Mouse (Mus musculus) intestine, embryonic 14.5 days (tissue): Measurements from ENCODE around the gene Mea1. TPM values are rescaled to one million over a fixed set of nuclear protein-coding genes. Genes with fewer than 3 reads are reported as not detected.

Experiments
- ATAC-seq: fragments of 200-750 bp; cut with Nextera tagmentation; replicated peaks from 2 replicates; pipeline ENCODE4 v1.8.0; 2017; ENCODE audit warnings: low read depth, moderate number of reproducible peaks, moderate TSS enrichment, moderate library complexity; ENCODE audit not compliant: low FRiP score, low TSS enrichment
- DNase-seq: peaks from one replicate; pipeline ENCODE4 v3.0.0-alpha.2; 2018; ENCODE audit warnings: low spot score
- H3K27ac ChIP-seq: fragments of 300-500 bp; sonication (generic); 2 replicates; pipeline ENCODE4 v1.5.1; 2014; ENCODE audit warnings: low read depth, mild to moderate bottlenecking, control low read depth
- H3K27me3 ChIP-seq: fragments of 300-500 bp; sonication (generic); replicated peaks from 2 replicates; pipeline ENCODE4 v1.6.1; 2014; ENCODE audit warnings: low read length, control low read depth; ENCODE audit not compliant: control insufficient read depth, insufficient read depth
- H3K36me3 ChIP-seq: fragments of 300-500 bp; sonication (generic); 2 replicates; pipeline ENCODE4 v1.6.1; 2014; ENCODE audit warnings: low read length, control low read depth; ENCODE audit not compliant: control insufficient read depth, insufficient read depth
- H3K4me1 ChIP-seq: fragments of 300-500 bp; sonication (generic); replicated peaks from 2 replicates; pipeline ENCODE4 v1.6.1; 2014; ENCODE audit warnings: low read length, control low read depth, mixed read lengths; ENCODE audit not compliant: control insufficient read depth, insufficient read depth
- H3K4me2 ChIP-seq: fragments of 300-500 bp; sonication (generic); 2 replicates; pipeline ENCODE4 v1.6.1; 2014; ENCODE audit warnings: low read length
- H3K4me3 ChIP-seq: fragments of 300-500 bp; sonication (generic); 2 replicates; pipeline ENCODE4 v1.5.1; 2014; ENCODE audit warnings: low read depth, low read length, control low read depth, mixed read lengths
- H3K9ac ChIP-seq: fragments of 300-500 bp; sonication (generic); 2 replicates; pipeline ENCODE4 v1.6.1; 2014; ENCODE audit warnings: mild to moderate bottlenecking, low read length
- H3K9me3 ChIP-seq: fragments of 300-500 bp; sonication (generic); 2 replicates; pipeline ENCODE4 v1.6.1; 2016; ENCODE audit warnings: low read length, control low read depth; ENCODE audit not compliant: control insufficient read depth
- WGBS: fragments of 180-500 bp; shearing (Covaris S2); extraction: QIAGEN DNeasy Blood & Tissue Kit; methylation state at CpG from one replicate; pipeline ENCODE4 v1.1.7; 2014; 5-methylcytosine and 5-hydroxymethylcytosine counted together
- polyA plus RNA-seq: library from polyadenylated mRNA; unstranded; fragments of >200 nt; fragmentation: Nextera tagmentation; extraction: Ambion mirVana; gene quantifications from 2 replicates; pipeline ENCODE4 v1.2.1, GENCODE M21; 2014

Mea1 gene
- polyA plus RNA-seq, 1 experiment from 2014 or later: 156 TPM

DNA sequence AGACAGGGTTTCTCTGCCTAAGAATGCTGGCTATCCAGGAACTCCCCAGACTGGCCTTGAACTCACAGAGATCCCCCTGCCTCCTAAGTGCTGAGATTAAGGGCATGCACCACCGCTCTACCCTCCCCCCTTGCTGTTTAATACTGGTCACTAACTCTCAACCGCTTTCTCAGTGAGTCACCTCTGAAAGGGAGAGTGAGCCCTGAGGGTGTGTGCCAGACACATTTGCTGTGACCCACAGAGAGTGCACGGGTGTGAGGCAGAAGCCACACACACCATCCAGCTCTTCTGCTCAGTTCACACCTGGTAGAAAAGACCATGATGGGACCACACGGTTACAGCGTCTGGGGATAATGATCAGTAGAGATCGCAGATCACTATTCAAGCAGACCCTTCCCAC lies 19.9 kb downstream of the Mea1 start:
- Histone ChIP-seq H3K9ac (no peak overlapping the region), H3K4me2 (no peak overlapping the region), H3K9me3 (no peaks in the 10 kb centered on the region), H3K27ac (no peak overlapping the region), H3K27me3 (no peaks in the 10 kb centered on the region), H3K36me3 (peaks cover 21% of the 10 kb centered on the region; the same call in 1 of the 2 replicates), H3K4me1 (peaks cover 12% of the 10 kb centered on the region), H3K4me3 (no peak overlapping the region)
- 83% methylated on average over 6 of the region's 6 CpGs for WGBS
- ATAC-seq (no peak), DNase-seq (no peak)

DNA sequence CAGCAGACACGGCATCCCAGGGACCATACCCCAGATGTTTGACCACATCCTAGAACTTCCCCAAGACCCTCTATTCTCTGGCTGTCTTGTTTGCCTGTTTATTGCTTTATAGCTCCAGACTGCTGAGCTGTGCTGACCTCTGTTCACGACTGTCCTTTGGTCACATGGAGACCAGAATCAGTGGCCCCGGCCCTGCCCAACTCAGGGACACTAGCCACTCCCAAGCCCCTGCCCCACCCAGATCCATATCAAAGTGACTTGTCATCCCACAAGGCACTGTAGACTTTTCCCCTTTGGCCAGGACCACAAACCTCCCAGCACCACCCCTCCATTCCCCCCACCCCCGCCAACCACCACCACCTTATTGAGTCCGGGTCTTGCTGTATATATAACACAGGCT lies 20.7 kb downstream of the Mea1 start:
- DNase-seq (no peak), ATAC-seq (no peak)
- Histone ChIP-seq H3K36me3 (peaks cover 21% of the 10 kb centered on the region; the same call in 1 of the 2 replicates), H3K27ac (no peak overlapping the region), H3K4me2 (no peak overlapping the region), H3K4me1 (peaks cover 16% of the 10 kb centered on the region), H3K27me3 (no peaks in the 10 kb centered on the region), H3K9me3 (no peaks in the 10 kb centered on the region), H3K9ac (no peak overlapping the region), H3K4me3 (no peak overlapping the region)
- 57% methylated on average over 5 of the region's 5 CpGs for WGBS

DNA sequence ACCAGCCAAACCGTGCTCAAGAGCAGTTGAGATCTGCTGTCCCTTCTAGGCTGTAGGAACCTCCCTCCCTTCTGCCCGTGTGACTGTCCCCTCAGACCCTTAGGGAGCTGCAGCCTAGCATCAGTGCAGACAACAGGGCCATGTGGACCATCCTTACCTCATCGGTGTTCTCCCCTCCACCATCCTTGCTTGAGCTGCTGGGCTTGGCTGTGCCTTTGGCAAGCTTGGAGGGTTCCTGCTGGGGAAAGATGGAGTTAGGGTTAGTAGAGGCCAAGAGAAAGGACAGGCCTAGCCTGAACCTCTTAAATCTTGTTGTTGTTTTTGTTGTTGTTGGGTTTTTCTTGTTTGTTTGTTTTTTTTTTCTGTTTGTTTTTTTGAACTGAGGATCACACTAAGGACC lies 21.3 kb downstream of the Mea1 start:
- Histone ChIP-seq H3K9me3 (no peaks in the 10 kb centered on the region), H3K4me2 (no peak overlapping the region), H3K4me3 (no peak overlapping the region), H3K4me1 (peaks cover 16% of the 10 kb centered on the region), H3K27ac (no peak overlapping the region), H3K9ac (no peak overlapping the region), H3K36me3 (peaks cover 21% of the 10 kb centered on the region; the same call in 1 of the 2 replicates), H3K27me3 (no peaks in the 10 kb centered on the region)
- no peak for ATAC-seq
- 92% methylated on average over 3 of the region's 3 CpGs for WGBS
- no peak for DNase-seq

DNA sequence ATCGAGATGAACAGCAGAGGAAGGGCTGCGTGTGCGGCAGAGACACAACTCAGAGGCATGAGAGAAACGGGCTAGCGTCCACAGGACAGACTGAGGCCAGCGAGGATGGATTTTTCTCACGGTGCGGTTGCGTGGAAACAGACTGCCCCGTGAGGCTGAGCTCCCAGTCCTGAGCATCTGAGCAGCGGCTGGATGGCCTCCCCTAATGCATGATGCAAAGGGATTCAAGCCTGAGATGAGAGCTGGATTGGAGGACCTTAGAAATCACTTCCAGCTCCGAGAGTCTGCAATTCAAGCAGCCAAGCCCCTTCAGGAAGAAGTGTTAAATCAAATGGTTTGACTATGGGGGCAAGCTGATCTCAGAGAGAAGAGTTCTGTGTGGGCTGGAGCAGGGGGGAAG lies 22.9 kb downstream of the Mea1 start:
- DNase-seq: no peak
- H3K36me3 ChIP-seq: peaks cover 18% of the 10 kb centered on the region; the same call in 1 of the 2 replicates
- H3K4me2 ChIP-seq: no peak overlapping the region
- 0 out of 2 replicates have a peak overlapping the region, but pooled peaks have one; percentile 13 for H3K9ac ChIP-seq
- no peaks in the 10 kb centered on the region for H3K27me3 ChIP-seq
- no peaks in the 10 kb centered on the region for H3K9me3 ChIP-seq
- H3K4me1 ChIP-seq: peaks cover 20% of the 10 kb centered on the region
- no peak overlapping the region for H3K4me3 ChIP-seq
- ATAC-seq: no peak
- WGBS: 75% methylated on average over 12 of the region's 12 CpGs
- H3K27ac ChIP-seq: no peak overlapping the region

DNA sequence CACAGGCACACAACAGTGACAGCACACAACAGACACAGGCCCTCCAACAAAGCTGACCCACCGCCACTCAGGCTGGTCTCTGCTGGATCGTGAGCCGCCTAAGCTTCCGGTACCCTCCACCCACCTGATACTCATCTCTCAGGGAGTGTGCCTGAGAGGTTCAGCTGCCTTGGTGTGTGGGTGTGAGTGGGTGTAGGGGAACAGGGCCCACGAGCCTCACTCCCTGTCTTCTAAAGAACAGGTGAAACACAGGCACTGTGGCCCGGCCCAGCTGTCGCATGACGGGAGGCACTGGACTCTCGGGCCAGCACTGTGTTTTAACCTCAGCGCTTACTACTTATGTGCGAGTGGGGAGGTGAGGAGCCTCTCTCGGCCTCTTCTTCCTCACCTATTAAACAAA lies 23.5 kb downstream of the Mea1 start:
- no peak overlapping the region for H3K4me2 ChIP-seq
- H3K27me3 ChIP-seq: no peaks in the 10 kb centered on the region
- H3K9ac ChIP-seq: no peak overlapping the region
- 88% methylated on average over 12 of the region's 12 CpGs for WGBS
- no peak overlapping the region for H3K4me3 ChIP-seq
- no peak overlapping the region for H3K27ac ChIP-seq
- peaks cover 18% of the 10 kb centered on the region; the same call in 1 of the 2 replicates for H3K36me3 ChIP-seq
- ATAC-seq (no peak), DNase-seq (no peak)
- no peaks in the 10 kb centered on the region for H3K9me3 ChIP-seq
- peaks cover 20% of the 10 kb centered on the region for H3K4me1 ChIP-seq

DNA sequence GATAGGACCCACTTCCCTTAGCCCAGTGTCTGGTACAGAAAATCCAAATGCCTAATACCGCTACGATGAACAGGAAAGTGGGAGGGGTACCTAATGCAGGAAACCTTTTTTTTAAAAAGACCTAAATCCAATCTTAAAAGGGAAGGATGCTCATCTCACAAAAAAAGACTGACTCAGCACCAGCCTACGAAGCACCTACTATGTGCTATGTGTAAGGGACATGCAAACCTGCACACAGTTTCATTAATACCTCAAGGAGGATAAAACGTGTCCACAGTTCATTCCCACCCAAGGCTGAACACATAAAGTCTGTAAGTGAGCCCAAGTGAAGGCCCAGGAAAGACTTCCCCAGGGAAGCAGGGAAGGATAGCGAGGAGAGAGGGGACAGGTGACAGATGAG lies 23.9 kb downstream of the Mea1 start:
- Histone ChIP-seq H3K36me3 (peaks cover 18% of the 10 kb centered on the region; the same call in 1 of the 2 replicates), H3K9ac (no peak overlapping the region), H3K27ac (no peak overlapping the region), H3K27me3 (no peaks in the 10 kb centered on the region), H3K9me3 (no peaks in the 10 kb centered on the region), H3K4me1 (peaks cover 20% of the 10 kb centered on the region), H3K4me2 (0 out of 2 replicates have a peak overlapping the region, but pooled peaks have one; percentile 60), H3K4me3 (no peak overlapping the region)
- 85% methylated on average over 5 of the region's 5 CpGs for WGBS
- no peak for DNase-seq
- no peak for ATAC-seq

DNA sequence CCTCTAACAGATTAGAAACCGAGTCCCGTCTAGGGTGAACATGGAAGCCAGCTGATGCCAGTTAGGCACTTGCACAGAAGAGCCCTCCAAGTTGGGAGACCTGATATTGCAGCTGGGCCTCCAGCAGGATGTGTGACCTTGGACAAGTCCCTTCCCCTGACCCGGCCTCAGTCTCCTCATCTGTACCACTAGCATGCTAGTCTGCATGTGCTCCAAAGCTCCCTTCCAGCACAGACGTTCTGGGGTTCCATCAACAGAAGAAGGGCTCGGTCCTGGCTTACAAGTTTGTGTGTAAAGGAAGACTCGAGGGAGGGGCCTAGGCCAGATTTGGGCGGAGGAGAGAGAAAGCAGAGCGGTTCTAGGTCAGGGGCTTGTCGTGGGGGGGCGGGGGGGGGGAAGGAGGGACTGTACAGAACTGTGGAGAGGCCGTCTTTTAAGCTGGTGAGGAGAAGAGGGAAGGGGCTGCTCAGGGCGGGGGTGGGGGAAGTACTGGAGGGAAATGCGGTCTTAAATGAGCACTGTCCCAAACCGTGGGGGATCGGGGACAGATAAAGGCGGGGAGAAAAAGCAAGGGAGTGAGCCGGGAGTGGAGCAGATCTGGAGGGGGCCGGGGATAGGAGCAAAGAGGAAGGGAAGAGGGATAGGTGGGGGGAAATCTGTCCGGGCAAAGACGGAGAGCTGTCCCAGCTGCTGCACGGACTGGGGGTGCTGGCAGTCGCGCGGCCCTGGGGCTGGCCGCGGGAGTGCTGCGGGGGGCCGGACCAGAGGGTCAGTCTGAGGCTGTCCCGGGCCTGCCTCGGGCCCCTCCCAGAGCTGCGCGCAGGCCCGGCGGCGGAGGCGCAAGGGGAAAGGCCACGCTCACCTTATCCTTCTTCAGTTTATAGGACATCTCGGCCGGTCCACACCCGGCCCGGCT lies 25.6 kb downstream of the Mea1 start:
- WGBS: 4% methylated on average over 39 of the region's 41 CpGs

DNA sequence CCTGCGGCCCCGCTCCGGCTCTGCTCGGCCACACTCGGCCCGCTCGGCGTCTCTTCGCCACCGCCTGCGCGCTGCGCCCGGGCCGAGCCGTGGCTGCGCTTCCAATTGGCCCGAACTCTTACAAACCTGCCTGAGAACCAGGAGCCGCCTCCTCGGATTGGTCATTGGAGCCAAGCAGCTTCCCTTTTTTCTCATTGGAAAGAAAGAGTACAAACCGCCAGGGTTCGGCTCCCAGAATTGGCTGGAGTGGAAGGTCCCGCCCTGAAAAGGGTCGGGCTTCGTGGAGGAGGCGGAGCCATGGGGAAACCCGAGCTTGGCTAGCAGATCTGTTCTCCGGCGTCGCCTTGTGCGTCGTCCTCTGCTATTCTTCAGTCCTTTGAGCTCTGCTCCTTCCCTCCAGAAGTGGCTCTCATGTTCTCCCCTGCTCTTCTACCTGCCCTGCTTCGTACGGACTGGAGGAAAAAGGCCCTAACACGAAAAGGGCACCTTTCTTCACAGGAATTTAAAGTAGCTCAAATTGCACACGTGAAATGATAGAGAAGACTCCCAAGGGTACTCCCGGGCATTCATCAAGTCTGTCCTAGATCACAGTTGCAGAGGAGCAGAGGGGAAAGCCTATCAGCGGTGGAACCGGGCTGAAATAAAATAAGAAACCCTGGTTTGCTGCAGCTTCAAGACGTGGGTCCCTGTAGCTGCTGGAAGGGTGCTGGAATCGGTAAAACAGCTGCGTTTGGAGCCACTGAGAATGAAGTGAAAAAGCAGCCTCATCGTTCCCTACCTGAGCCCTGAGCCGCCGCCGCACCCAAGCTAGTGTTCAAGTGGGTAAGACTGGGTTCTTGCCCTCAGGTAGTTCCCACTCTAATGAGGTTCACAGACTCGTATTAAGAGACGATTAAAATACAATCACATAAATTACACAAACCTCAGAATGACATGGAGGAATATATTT lies 26.6 kb downstream of the Mea1 start, which contains the start of gene Ppp2r5d:
Gene Ppp2r5d (minus strand): TSS at position 225 of the 949 bp plus-strand sequence.
- Histone ChIP-seq H3K9ac (peak within 1 kb of the TSS; percentile 81), H3K4me3 (peak within 1 kb of the TSS; percentile 84), H3K4me2 (peak within 1 kb of the TSS; percentile 86), H3K27ac (peak within 1 kb of the TSS; percentile 93), H3K27me3 (no peaks in the 10 kb centered on the region), H3K36me3 (0 out of 2 replicates have a peak, but pooled peaks cover 6% of the 10 kb centered on the region), H3K4me1 (peaks cover 20% of the 10 kb centered on the region), H3K9me3 (no peaks in the 10 kb centered on the region)
- WGBS: under 1% methylated on average over 48 of the region's 48 CpGs
- ATAC-seq (peak; percentile 95), DNase-seq (peak; percentile 94)

More for the DNA sequence above, 25.6 kb downstream of the Mea1 start:
- H3K4me1 ChIP-seq: peaks cover 20% of the 10 kb centered on the region
- peak overlapping the region; percentile 93 for H3K27ac ChIP-seq
- H3K36me3 ChIP-seq: peaks cover 11% of the 10 kb centered on the region; the same call in 1 of the 2 replicates
- peak overlapping the region; percentile 60 for H3K4me2 ChIP-seq
- H3K9ac ChIP-seq: peak overlapping the region; percentile 81
- no peaks in the 10 kb centered on the region for H3K9me3 ChIP-seq
- peak; percentile 81; the same call in 1 of the 2 replicates for ATAC-seq
- no peak for DNase-seq
- H3K27me3 ChIP-seq: no peaks in the 10 kb centered on the region
- H3K4me3 ChIP-seq: peak overlapping the region; percentile 84
